Mouse (Mus musculus) liver, postnatal 0 days (tissue): ENCODE measurements at regions not wholly inside any gene's neighbourhood (a gene's known extent, or its start where the extent isn't known, plus 50 kb on each side); places are given as distances from the start of the nearest gene placed in this dataset.

Experiments used
- ATAC-seq: fragments of 200-750 bp; cut with Nextera tagmentation; 2 replicates; pipeline ENCODE4 v1.8.0; 2017; ENCODE audit warnings: mild to moderate bottlenecking, moderate library complexity
- DNase-seq: peaks from one replicate; pipeline ENCODE4 v3.0.0-alpha.2; 2016
- H3K27ac ChIP-seq: fragments of 300-500 bp; sonication (generic); 2 replicates; pipeline ENCODE4 v1.5.1; 2014; ENCODE audit warnings: antibody characterized with exemption, moderate library complexity, mild to moderate bottlenecking, low read depth
- H3K27me3 ChIP-seq: fragments of 300-500 bp; sonication (generic); 2 replicates; pipeline ENCODE4 v1.6.1; 2014; ENCODE audit warnings: low read length, control low read depth, mixed read lengths; ENCODE audit not compliant: insufficient read depth
- H3K36me3 ChIP-seq: fragments of 300-500 bp; sonication (generic); replicated peaks from 2 replicates; pipeline ENCODE4 v1.6.1; 2014; ENCODE audit warnings: mild to moderate bottlenecking, control low read depth, low read length, moderate library complexity, mixed read lengths; ENCODE audit not compliant: insufficient read depth
- H3K4me1 ChIP-seq: fragments of 300-500 bp; sonication (generic); 2 replicates; pipeline ENCODE4 v1.6.1; 2014; ENCODE audit warnings: antibody characterized with exemption, mild to moderate bottlenecking, control low read depth; ENCODE audit not compliant: insufficient read depth
- H3K4me2 ChIP-seq: fragments of 300-500 bp; sonication (generic); 2 replicates; pipeline ENCODE4 v1.6.1; 2014; ENCODE audit warnings: low read depth, mild to moderate bottlenecking, low read length, moderate library complexity, mixed read lengths
- H3K4me3 ChIP-seq: fragments of 300-500 bp; sonication (generic); 2 replicates; pipeline ENCODE4 v1.5.1; 2014; ENCODE audit warnings: low read depth, low read length
- H3K9ac ChIP-seq: fragments of 300-500 bp; sonication (generic); replicated peaks from 2 replicates; pipeline ENCODE4 v1.6.1; 2014; ENCODE audit warnings: mild to moderate bottlenecking, moderate library complexity
- H3K9me3 ChIP-seq: fragments of 300-500 bp; sonication (generic); 2 replicates; pipeline ENCODE4 v1.6.1; 2016; ENCODE audit warnings: mild to moderate bottlenecking, control low read depth, low read length, mixed read lengths
- CTCF ChIP-seq: sonication (generic); IDR thresholded peaks from 2 replicates; pipeline ENCODE4 v1.5.1; 2016; ENCODE audit warnings: antibody characterized with exemption, low read depth
- EP300 ChIP-seq: IDR thresholded peaks from 2 replicates; pipeline ENCODE4 v1.6.1; 2016; ENCODE audit warnings: antibody characterized with exemption, low read depth, mild to moderate bottlenecking
- WGBS: fragments of 180-500 bp; shearing (Covaris S2); extraction: QIAGEN DNeasy Blood & Tissue Kit; methylation state at CpG from one replicate; pipeline ENCODE4 v1.1.7; 2014; ENCODE audit not compliant: insufficient replicate concordance; 5-methylcytosine and 5-hydroxymethylcytosine counted together

GRCm38 (mm10) chr6:93083716-93084115 lies 140.4 kb upstream of the Adamts9 start:
- 76% methylated on average over 6 of the region's 6 CpGs for WGBS
- H3K27me3 ChIP-seq, result no peaks in the 10 kb centered on the region
- H3K9me3 ChIP-seq, result no peaks in the 10 kb centered on the region
- H3K36me3 ChIP-seq, result no peaks in the 10 kb centered on the region
- no peak overlapping the region for H3K4me3 ChIP-seq
- DNase-seq (no peak), ATAC-seq (no peak)
- no peak for TF ChIP-seq EP300
- TF ChIP-seq CTCF, result no peak
- H3K27ac ChIP-seq, result no peak overlapping the region
- no peaks in the 10 kb centered on the region for H3K4me1 ChIP-seq
- H3K4me2 ChIP-seq, result no peak overlapping the region
- no peak overlapping the region for H3K9ac ChIP-seq

- 67% methylated on average over 4 of the region's 4 CpGs for WGBS
- Histone ChIP-seq H3K36me3 (no peaks in the 10 kb centered on the region), H3K4me3 (no peak overlapping the region), H3K27ac (no peak overlapping the region), H3K4me1 (no peaks in the 10 kb centered on the region), H3K4me2 (no peak overlapping the region), H3K9ac (no peak overlapping the region), H3K27me3 (no peaks in the 10 kb centered on the region), H3K9me3 (no peaks in the 10 kb centered on the region)
- ATAC-seq, result no peak
- no peak for DNase-seq
- TF ChIP-seq EP300 (no peak), CTCF (no peak)
Observed at GRCm38 (mm10) chr6:93082205-93082604, 138.9 kb upstream of the Adamts9 start.

- DNase-seq, result no peak
- 63% methylated on average over 1 of the region's 1 CpGs for WGBS
- no peak for TF ChIP-seq CTCF
- no peak for TF ChIP-seq EP300
Observed at GRCm38 (mm10) chr6:93076681-93077080, 133.4 kb upstream of the Adamts9 start.

GRCm38 (mm10) chr6:93075867-93076266 lies 132.6 kb upstream of the Adamts9 start:
- Histone ChIP-seq H3K27me3 (no peaks in the 10 kb centered on the region), H3K27ac (no peak overlapping the region), H3K9me3 (no peaks in the 10 kb centered on the region), H3K4me3 (no peak overlapping the region), H3K4me1 (no peaks in the 10 kb centered on the region), H3K36me3 (no peaks in the 10 kb centered on the region), H3K9ac (no peak overlapping the region), H3K4me2 (no peak overlapping the region)
- 49% methylated on average over 5 of the region's 5 CpGs for WGBS
- ATAC-seq, result peak; percentile 78
- no peak for TF ChIP-seq CTCF
- no peak for TF ChIP-seq EP300
- peak; percentile 22 for DNase-seq

More at GRCm38 (mm10) chr6:93076681-93077080, 133.4 kb upstream of the Adamts9 start:
- Histone ChIP-seq H3K9ac (no peak overlapping the region), H3K27ac (no peak overlapping the region), H3K4me3 (no peak overlapping the region), H3K27me3 (no peaks in the 10 kb centered on the region), H3K36me3 (no peaks in the 10 kb centered on the region), H3K4me1 (no peaks in the 10 kb centered on the region), H3K4me2 (no peak overlapping the region), H3K9me3 (no peaks in the 10 kb centered on the region)
- ATAC-seq, result no peak

- no peaks in the 10 kb centered on the region for H3K36me3 ChIP-seq
- no peak overlapping the region for H3K27ac ChIP-seq
- no peak for DNase-seq
- no peaks in the 10 kb centered on the region for H3K27me3 ChIP-seq
- H3K9me3 ChIP-seq, result no peaks in the 10 kb centered on the region
- TF ChIP-seq CTCF (no peak), EP300 (no peak)
- 74% methylated on average over 4 of the region's 4 CpGs for WGBS
- no peak overlapping the region for H3K9ac ChIP-seq
- H3K4me2 ChIP-seq, result no peak overlapping the region
- no peak overlapping the region for H3K4me3 ChIP-seq
- ATAC-seq, result no peak
- H3K4me1 ChIP-seq, result no peaks in the 10 kb centered on the region
Observed at GRCm38 (mm10) chr6:93075011-93075410, 131.7 kb upstream of the Adamts9 start.

GRCm38 (mm10) chr6:93070916-93071315 lies 127.6 kb upstream of the Adamts9 start:
- 72% methylated on average over 5 of the region's 5 CpGs for WGBS
- Histone ChIP-seq H3K27me3 (no peaks in the 10 kb centered on the region), H3K9me3 (no peaks in the 10 kb centered on the region), H3K27ac (no peak overlapping the region), H3K4me1 (no peaks in the 10 kb centered on the region), H3K36me3 (no peaks in the 10 kb centered on the region), H3K4me2 (no peak overlapping the region), H3K9ac (no peak overlapping the region), H3K4me3 (no peak overlapping the region)
- TF ChIP-seq EP300, result no peak
- no peak for TF ChIP-seq CTCF
- ATAC-seq (no peak), DNase-seq (no peak)

- ATAC-seq, result no peak
- no peak overlapping the region for H3K27ac ChIP-seq
- TF ChIP-seq EP300 (no peak), CTCF (no peak)
- no peaks in the 10 kb centered on the region for H3K27me3 ChIP-seq
- H3K4me1 ChIP-seq, result peaks cover 3% of the 10 kb centered on the region
- H3K4me3 ChIP-seq, result no peak overlapping the region
- H3K9ac ChIP-seq, result no peak overlapping the region
- H3K9me3 ChIP-seq, result no peaks in the 10 kb centered on the region
- 61% methylated on average over 5 of the region's 5 CpGs for WGBS
- H3K36me3 ChIP-seq, result no peaks in the 10 kb centered on the region
- H3K4me2 ChIP-seq, result no peak overlapping the region
- no peak for DNase-seq
Observed at GRCm38 (mm10) chr6:93067808-93068207, 124.5 kb upstream of the Adamts9 start.
